In the genomic region with DNA sequence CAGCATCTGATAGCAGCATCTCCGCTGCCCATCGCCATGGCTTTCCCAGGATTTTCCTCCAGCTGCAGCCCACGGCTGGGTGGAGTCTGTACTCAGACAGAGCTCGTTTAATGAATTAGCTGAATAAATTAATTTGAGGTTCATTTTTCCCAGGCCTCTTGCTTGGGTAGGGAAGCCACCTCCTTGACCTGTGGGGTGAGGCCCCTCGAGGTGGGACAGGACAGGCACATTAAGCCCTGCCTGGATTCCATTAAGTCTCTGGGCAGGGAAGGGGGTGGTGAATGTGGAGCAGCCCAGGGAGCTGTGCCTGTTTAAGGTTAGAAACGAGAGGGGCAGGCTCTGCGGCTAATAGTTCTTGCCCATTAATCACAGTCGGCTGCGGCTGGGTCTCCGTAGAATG, we compare ENCODE assay signal across 12 mouse cellular contexts. TPM values are rescaled to one million over a fixed set of nuclear protein-coding genes. Genes with fewer than 3 reads are reported as not detected.
DNase-seq lines count a peak whose midpoint lies in the region; ATAC-seq lines count a peak whose summit lies in the region.
"Had no signal": no experiment of that assay in that cellular context is flagged by ENCODE, and none has a peak within 500 bp of the region (broad histone marks: within the 10 kb centered on the region; RNA-seq: fewer than 3 reads in every experiment).

No protein-coding gene starts in this region.

- no peak overlapping the region; the same call in 1 of the 2 replicates for H3K9ac ChIP-seq in midbrain, embryonic 12.5 days (replicated peaks)
- no peak overlapping the region for H3K9ac ChIP-seq in midbrain, embryonic 15.5 days
- H3K9ac ChIP-seq in forebrain, embryonic 14.5 days (ENCODE audit: low read length) = no peak overlapping the region
- no peak overlapping the region for H3K9ac ChIP-seq in midbrain, embryonic 13.5 days (replicated peaks)
- H3K9ac ChIP-seq in heart, embryonic 11.5 days (ENCODE audit: low read depth, low read length) = no peak overlapping the region

- intact Hi-C loops in left cerebral cortex, postnatal 4 days (cut with DNase I) = no loop called here

- no peak for ATAC-seq in midbrain, embryonic 12.5 days (ENCODE audit: low FRiP score, low read depth)
- no peak for ATAC-seq in midbrain, embryonic 15.5 days (replicated peaks)
- ATAC-seq in forebrain, embryonic 14.5 days = peak; percentile 52; the same call in 1 of the 2 replicates
- ATAC-seq in midbrain, embryonic 13.5 days = no peak
- no peak for ATAC-seq in heart, embryonic 11.5 days (replicated peaks; ENCODE audit: insufficient number of reproducible peaks, low FRiP score, low TSS enrichment)

- no peaks in the 10 kb centered on the region for H3K9me3 ChIP-seq in midbrain, embryonic 12.5 days
- no peaks in the 10 kb centered on the region for H3K9me3 ChIP-seq in midbrain, embryonic 15.5 days
- H3K9me3 ChIP-seq in forebrain, embryonic 14.5 days (replicated peaks; ENCODE audit: control insufficient read depth, low read length) = no peaks in the 10 kb centered on the region
- H3K9me3 ChIP-seq in midbrain, embryonic 13.5 days = no peaks in the 10 kb centered on the region
- no peaks in the 10 kb centered on the region for H3K9me3 ChIP-seq in heart, embryonic 11.5 days (replicated peaks; ENCODE audit: control insufficient read depth, low read length)
- H3K9me3 ChIP-seq: heart, embryonic 10.5 days had no signal

- peaks cover 36% of the 10 kb centered on the region for H3K27me3 ChIP-seq in midbrain, embryonic 12.5 days
- H3K27me3 ChIP-seq in midbrain, embryonic 15.5 days (replicated peaks) = no peaks in the 10 kb centered on the region
- no peaks in the 10 kb centered on the region for H3K27me3 ChIP-seq in forebrain, embryonic 14.5 days (replicated peaks; ENCODE audit: control insufficient read depth, insufficient read depth, low read length)
- peaks cover 7% of the 10 kb centered on the region; the same call in 1 of the 2 replicates for H3K27me3 ChIP-seq in midbrain, embryonic 13.5 days
- peaks cover 25% of the 10 kb centered on the region for H3K27me3 ChIP-seq in heart, embryonic 11.5 days (ENCODE audit: control insufficient read depth, insufficient read depth, low read length)

- H3K27ac ChIP-seq in midbrain, embryonic 12.5 days (replicated peaks) = peak overlapping the region; percentile 61
- no peak overlapping the region for H3K27ac ChIP-seq in midbrain, embryonic 15.5 days
- no peak overlapping the region for H3K27ac ChIP-seq in forebrain, embryonic 14.5 days (ENCODE audit: low read depth, low read length)
- H3K27ac ChIP-seq in midbrain, embryonic 13.5 days = peak overlapping the region; percentile 61; the same call in 1 of the 2 replicates
- H3K27ac ChIP-seq in heart, embryonic 11.5 days (ENCODE audit: low read depth, low read length) = no peak overlapping the region

- H3K4me2 ChIP-seq in midbrain, embryonic 12.5 days (replicated peaks) = no peak overlapping the region
- H3K4me2 ChIP-seq in midbrain, embryonic 15.5 days = no peak overlapping the region
- no peak overlapping the region for H3K4me2 ChIP-seq in forebrain, embryonic 14.5 days (ENCODE audit: low read length)
- no peak overlapping the region for H3K4me2 ChIP-seq in midbrain, embryonic 13.5 days (replicated peaks)
- H3K4me2 ChIP-seq in heart, embryonic 11.5 days = no peak overlapping the region

- 31% methylated on average over 10 of the region's 10 CpGs for WGBS in midbrain, embryonic 12.5 days
- 23% methylated on average over 10 of the region's 10 CpGs for WGBS in midbrain, embryonic 15.5 days
- WGBS in forebrain, embryonic 14.5 days = 3% methylated on average over 10 of the region's 10 CpGs
- WGBS in midbrain, embryonic 13.5 days = 17% methylated on average over 10 of the region's 10 CpGs
- 33% methylated on average over 10 of the region's 10 CpGs for WGBS in heart, embryonic 11.5 days (ENCODE audit: insufficient replicate concordance)

- H3K4me1 ChIP-seq in midbrain, embryonic 12.5 days = peaks cover 19% of the 10 kb centered on the region
- peaks cover 7% of the 10 kb centered on the region for H3K4me1 ChIP-seq in midbrain, embryonic 15.5 days
- H3K4me1 ChIP-seq in forebrain, embryonic 14.5 days (ENCODE audit: control insufficient read depth, insufficient read depth, low read length) = peaks cover 11% of the 10 kb centered on the region
- peaks cover 23% of the 10 kb centered on the region for H3K4me1 ChIP-seq in midbrain, embryonic 13.5 days (replicated peaks)
- 0 out of 2 replicates have a peak, but pooled peaks cover 3% of the 10 kb centered on the region for H3K4me1 ChIP-seq in heart, embryonic 11.5 days (ENCODE audit: control insufficient read depth, insufficient read depth, low read length)

- no peak overlapping the region for H3K4me3 ChIP-seq in midbrain, embryonic 12.5 days
- no peak overlapping the region for H3K4me3 ChIP-seq in midbrain, embryonic 15.5 days
- H3K4me3 ChIP-seq in forebrain, embryonic 14.5 days (ENCODE audit: low read depth, low read length) = no peak overlapping the region
- no peak overlapping the region for H3K4me3 ChIP-seq in midbrain, embryonic 13.5 days (replicated peaks)
- H3K4me3 ChIP-seq in heart, embryonic 11.5 days (ENCODE audit: low read depth, low read length) = no peak overlapping the region
- H3K4me3 ChIP-seq: heart, embryonic 10.5 days; myocyte had no signal

- H3K36me3 ChIP-seq in midbrain, embryonic 12.5 days = no peaks in the 10 kb centered on the region
- H3K36me3 ChIP-seq in midbrain, embryonic 15.5 days (replicated peaks) = no peaks in the 10 kb centered on the region
- no peaks in the 10 kb centered on the region for H3K36me3 ChIP-seq in forebrain, embryonic 14.5 days (ENCODE audit: control insufficient read depth, insufficient read depth, low read length)
- H3K36me3 ChIP-seq in midbrain, embryonic 13.5 days = no peaks in the 10 kb centered on the region
- H3K36me3 ChIP-seq in heart, embryonic 11.5 days (ENCODE audit: control insufficient read depth, insufficient read depth, low read length) = no peaks in the 10 kb centered on the region
- H3K36me3 ChIP-seq: heart, embryonic 10.5 days had no signal

- DNase-seq in forebrain, embryonic 14.5 days (ENCODE audit: low spot score) = peak; percentile 61
- DNase-seq in gastrocnemius, postnatal 4 days (ENCODE audit: low spot score in 2 of 2) = no peak
- no peak for DNase-seq in left cerebral cortex, postnatal 4 days
- DNase-seq: right cerebral cortex, postnatal 14 days had no signal

RNA-seq across cellular contexts. Expression of gene Gm11733, which starts 30.1 kb away (rescaled TPM):
- polyA plus RNA-seq in midbrain, embryonic 12.5 days (2016; fragmentation: Nextera tagmentation; extraction: Ambion mirVana) = not detected in 2 replicates
- polyA plus RNA-seq in midbrain, embryonic 15.5 days (2015; fragmentation: Nextera tagmentation; extraction: Ambion mirVana) = not detected in 2 replicates
- polyA plus RNA-seq in forebrain, embryonic 14.5 days (2014; fragmentation: Nextera tagmentation; extraction: Ambion mirVana) = 0.09 and 0.11 TPM in 2 replicates
- not detected in 2 replicates for polyA plus RNA-seq in midbrain, embryonic 13.5 days (2015; fragmentation: Nextera tagmentation; extraction: Ambion mirVana)
- total RNA-seq in gastrocnemius, postnatal 4 days (2021) = not detected
- polyA plus RNA-seq in heart, embryonic 11.5 days (2014; fragmentation: Nextera tagmentation; extraction: Ambion mirVana) = 0.13 TPM in 1 of 2 replicates, not detected in the other
- not detected for total RNA-seq in left cerebral cortex, postnatal 4 days (2021)
- total RNA-seq: adrenal gland, adult 18-20 months; common myeloid progenitor, adult 5-6 weeks had no signal
- polyA plus RNA-seq: heart, embryonic 10.5 days; myocyte had no signal

Comparison
In these comparisons a context has a peak if more than half of its experiments do, and no peak if none do; other contexts are left out.
1. H3K27ac ChIP-seq: peak in midbrain, embryonic 12.5 days (single experiment) and midbrain, embryonic 13.5 days (single experiment); none in midbrain, embryonic 15.5 days (single experiment), forebrain, embryonic 14.5 days (single experiment) and heart, embryonic 11.5 days (single experiment).